ENCODE assay signal across 17 mouse cellular contexts in genomic region chr12:108600864-108601263, GRCm38 (mm10). TPM values are rescaled to one million over a fixed set of nuclear protein-coding genes. Genes with fewer than 3 reads are reported as not detected.
DNase-seq lines count a peak whose midpoint lies in the region; ATAC-seq lines count a peak whose summit lies in the region.
"Had no signal": no experiment of that assay in that cellular context is flagged by ENCODE, and none has a peak within 500 bp of the region (broad histone marks: within the 10 kb centered on the region; RNA-seq: fewer than 3 reads in every experiment).

No protein-coding gene starts in this region.

- 79% methylated on average over 4 of the region's 4 CpGs for WGBS in embryonic facial prominence, embryonic 12.5 days
- WGBS in embryonic facial prominence, embryonic 10.5 days: 87% methylated on average over 4 of the region's 4 CpGs
- 80% methylated on average over 4 of the region's 4 CpGs for WGBS in limb, embryonic 13.5 days
- 96% methylated on average over 4 of the region's 4 CpGs for WGBS in limb, embryonic 10.5 days
- WGBS in forebrain, embryonic 14.5 days: 53% methylated on average over 4 of the region's 4 CpGs

- no peak overlapping the region for H3K4me3 ChIP-seq in embryonic facial prominence, embryonic 12.5 days
- H3K4me3 ChIP-seq in embryonic facial prominence, embryonic 10.5 days: no peak overlapping the region
- H3K4me3 ChIP-seq in limb, embryonic 13.5 days: no peak overlapping the region
- H3K4me3 ChIP-seq in limb, embryonic 10.5 days: no peak overlapping the region
- H3K4me3 ChIP-seq in forebrain, embryonic 14.5 days (ENCODE audit: low read depth, low read length): no peak overlapping the region
- H3K4me3 ChIP-seq: liver, embryonic 13.5 days; stomach, embryonic 15.5 days had no signal

- DNase-seq in embryonic facial prominence, embryonic 10.5 days (ENCODE audit: low spot score): no peak
- no peak for DNase-seq in limb, embryonic 10.5 days (ENCODE audit: low spot score)
- DNase-seq in forebrain, embryonic 14.5 days (ENCODE audit: low spot score): no peak
- peak; percentile 58 for DNase-seq in thymus, postnatal 0 days (ENCODE audit: low spot score)
- DNase-seq in cerebellum, adult 9-10 months: no peak
- no peak for DNase-seq in left cerebral cortex, adult 8-10 months (ENCODE audit: low spot score in 2 of 2)
- DNase-seq: cerebellum, adult 11 months; gastrocnemius, postnatal 10 days; kidney, adult 9 months; liver, embryonic 13.5 days; lung, postnatal 14 days had no signal

- no peak overlapping the region for H3K9ac ChIP-seq in embryonic facial prominence, embryonic 12.5 days
- no peak overlapping the region for H3K9ac ChIP-seq in limb, embryonic 13.5 days
- 0 out of 2 replicates have a peak overlapping the region, but pooled peaks have one; percentile 17 for H3K9ac ChIP-seq in forebrain, embryonic 14.5 days (ENCODE audit: low read length)
- H3K9ac ChIP-seq: hindbrain, embryonic 14.5 days; liver, embryonic 13.5 days; stomach, embryonic 15.5 days had no signal

- H3K9me3 ChIP-seq in embryonic facial prominence, embryonic 12.5 days: no peaks in the 10 kb centered on the region
- H3K9me3 ChIP-seq in embryonic facial prominence, embryonic 10.5 days: no peaks in the 10 kb centered on the region
- H3K9me3 ChIP-seq in limb, embryonic 13.5 days: no peaks in the 10 kb centered on the region
- no peaks in the 10 kb centered on the region for H3K9me3 ChIP-seq in limb, embryonic 10.5 days (replicated peaks)
- no peaks in the 10 kb centered on the region for H3K9me3 ChIP-seq in forebrain, embryonic 14.5 days (replicated peaks; ENCODE audit: control insufficient read depth, low read length)
- H3K9me3 ChIP-seq: liver, embryonic 13.5 days; stomach, embryonic 15.5 days had no signal

- no peaks in the 10 kb centered on the region for H3K27me3 ChIP-seq in embryonic facial prominence, embryonic 12.5 days
- H3K27me3 ChIP-seq in embryonic facial prominence, embryonic 10.5 days (replicated peaks; ENCODE audit: low read depth, poor library complexity, severe bottlenecking): no peaks in the 10 kb centered on the region
- H3K27me3 ChIP-seq in limb, embryonic 13.5 days: no peaks in the 10 kb centered on the region
- no peaks in the 10 kb centered on the region for H3K27me3 ChIP-seq in limb, embryonic 10.5 days (ENCODE audit: low read depth, poor library complexity, severe bottlenecking)
- no peaks in the 10 kb centered on the region for H3K27me3 ChIP-seq in forebrain, embryonic 14.5 days (replicated peaks; ENCODE audit: control insufficient read depth, insufficient read depth, low read length)
- H3K27me3 ChIP-seq: liver, embryonic 13.5 days; stomach, embryonic 15.5 days had no signal

- H3K4me1 ChIP-seq in embryonic facial prominence, embryonic 12.5 days: peaks cover 16% of the 10 kb centered on the region
- H3K4me1 ChIP-seq in embryonic facial prominence, embryonic 10.5 days: peaks cover 32% of the 10 kb centered on the region
- H3K4me1 ChIP-seq in limb, embryonic 13.5 days: peaks cover 26% of the 10 kb centered on the region
- peaks cover 11% of the 10 kb centered on the region for H3K4me1 ChIP-seq in limb, embryonic 10.5 days
- H3K4me1 ChIP-seq in forebrain, embryonic 14.5 days (ENCODE audit: control insufficient read depth, insufficient read depth, low read length): peaks cover 28% of the 10 kb centered on the region
- H3K4me1 ChIP-seq: liver, embryonic 13.5 days had no signal

- no peak for ATAC-seq in embryonic facial prominence, embryonic 12.5 days (ENCODE audit: insufficient number of reproducible peaks, insufficient read depth, low FRiP score, low TSS enrichment)
- ATAC-seq in limb, embryonic 13.5 days (ENCODE audit: low FRiP score, low read depth): no peak
- no peak for ATAC-seq in forebrain, embryonic 14.5 days
- ATAC-seq: activated CD4-positive, CD25-positive, alpha-beta regulatory T cell, adult 4 months had no signal

- no peak overlapping the region for H3K4me2 ChIP-seq in embryonic facial prominence, embryonic 12.5 days (replicated peaks)
- no peak overlapping the region for H3K4me2 ChIP-seq in limb, embryonic 13.5 days (replicated peaks)
- no peak overlapping the region for H3K4me2 ChIP-seq in forebrain, embryonic 14.5 days (ENCODE audit: low read length)
- H3K4me2 ChIP-seq: hindbrain, embryonic 14.5 days; liver, embryonic 13.5 days; stomach, embryonic 15.5 days had no signal

- H3K36me3 ChIP-seq in embryonic facial prominence, embryonic 12.5 days: no peaks in the 10 kb centered on the region
- H3K36me3 ChIP-seq in embryonic facial prominence, embryonic 10.5 days (replicated peaks): peaks cover 19% of the 10 kb centered on the region
- peaks cover 16% of the 10 kb centered on the region for H3K36me3 ChIP-seq in limb, embryonic 13.5 days
- H3K36me3 ChIP-seq in limb, embryonic 10.5 days: peaks cover 3% of the 10 kb centered on the region
- no peaks in the 10 kb centered on the region for H3K36me3 ChIP-seq in forebrain, embryonic 14.5 days (ENCODE audit: control insufficient read depth, insufficient read depth, low read length)
- H3K36me3 ChIP-seq: liver, embryonic 13.5 days; stomach, embryonic 15.5 days had no signal

- H3K27ac ChIP-seq in embryonic facial prominence, embryonic 12.5 days: 0 out of 2 replicates have a peak overlapping the region, but pooled peaks have one; percentile 41
- H3K27ac ChIP-seq in embryonic facial prominence, embryonic 10.5 days (replicated peaks): no peak overlapping the region
- H3K27ac ChIP-seq in limb, embryonic 13.5 days: peak overlapping the region; percentile 22; the same call in 1 of the 2 replicates
- H3K27ac ChIP-seq in limb, embryonic 10.5 days: no peak overlapping the region
- H3K27ac ChIP-seq in forebrain, embryonic 14.5 days (ENCODE audit: low read depth, low read length): no peak overlapping the region
- H3K27ac ChIP-seq: hindbrain, embryonic 14.5 days; liver, embryonic 13.5 days; stomach, embryonic 15.5 days had no signal

RNA-seq across cellular contexts. Expression of gene Evl, which starts 46.3 kb away (rescaled TPM):
- polyA plus RNA-seq in embryonic facial prominence, embryonic 12.5 days (2016; fragmentation: Nextera tagmentation; extraction: Ambion mirVana): 88.5 and 95.1 TPM in 2 replicates
- 58.3 and 60.2 TPM in 2 replicates for polyA plus RNA-seq in embryonic facial prominence, embryonic 10.5 days (2016; fragmentation: Nextera tagmentation; extraction: Ambion mirVana)
- polyA plus RNA-seq in limb, embryonic 13.5 days (2015; fragmentation: Nextera tagmentation; extraction: Ambion mirVana): 65.6 and 69.9 TPM in 2 replicates
- polyA plus RNA-seq in limb, embryonic 10.5 days (2016; fragmentation: Nextera tagmentation; extraction: Ambion mirVana): 50.3 and 50.7 TPM in 2 replicates
- polyA plus RNA-seq in forebrain, embryonic 14.5 days (2014; fragmentation: Nextera tagmentation; extraction: Ambion mirVana): 208 and 232 TPM in 2 replicates
- 69.7 and 73.8 TPM in 2 replicates for polyA plus RNA-seq in thymus, postnatal 0 days (2015; fragmentation: Nextera tagmentation; extraction: Ambion mirVana)
- total RNA-seq in left cerebral cortex, adult 8-10 months (2022): 100 to 1,000 TPM; 220 to 260 (median 242) TPM
- total RNA-seq: MEL had no signal

Comparison
In these comparisons a context has a peak if more than half of its experiments do, and no peak if none do; other contexts are left out.
1. H3K27ac ChIP-seq: peak in embryonic facial prominence, embryonic 12.5 days (single experiment) and limb, embryonic 13.5 days (single experiment); none in embryonic facial prominence, embryonic 10.5 days (single experiment), limb, embryonic 10.5 days (single experiment) and forebrain, embryonic 14.5 days (single experiment).